Mouse (Mus musculus): Measurements from ENCODE around the gene Pik3cd. TPM values are rescaled to one million over a fixed set of nuclear protein-coding genes. Genes with fewer than 3 reads are reported as not detected.

Pik3cd gene
- polyA plus RNA-seq (2014; fragmentation: Illumina TruSeq; extraction: RNeasy Lipid Tissue Mini Kit (QIAGEN cat#74804); ENCODE audit: low replicate concordance): 1.4 TPM

GRCm38 (mm10) chr4:149702210-149702979, at the start of gene Pik3cd:
Pik3cd (minus strand) TSS chr4:149702571.

GRCm38 (mm10) chr4:149737383-149738324, 35.3 kb upstream of the Pik3cd start, which contains the start of gene Tmem201:
Tmem201 (minus strand) TSS chr4:149738044.

Other genes with a start within 250 kb of the Pik3cd start
- gene Rbp7, start 247.6 kb downstream of the Pik3cd start, polyA plus RNA-seq (2014; fragmentation: Illumina TruSeq; extraction: RNeasy Lipid Tissue Mini Kit (QIAGEN cat#74804); ENCODE audit: low replicate concordance): 13.6 TPM
- not detected for gene Tmem274, start 225.2 kb downstream of the Pik3cd start, polyA plus RNA-seq (2014; fragmentation: Illumina TruSeq; extraction: RNeasy Lipid Tissue Mini Kit (QIAGEN cat#74804); ENCODE audit: low replicate concordance)
- gene Nmnat1, start 217.4 kb downstream of the Pik3cd start, polyA plus RNA-seq (2014; fragmentation: Illumina TruSeq; extraction: RNeasy Lipid Tissue Mini Kit (QIAGEN cat#74804); ENCODE audit: low replicate concordance): 5.2 TPM
- gene Lzic, start 217.3 kb downstream of the Pik3cd start, polyA plus RNA-seq (2014; fragmentation: Illumina TruSeq; extraction: RNeasy Lipid Tissue Mini Kit (QIAGEN cat#74804); ENCODE audit: low replicate concordance): 43.1 TPM
- gene Ctnnbip1, start 184.3 kb downstream of the Pik3cd start, polyA plus RNA-seq (2014; fragmentation: Illumina TruSeq; extraction: RNeasy Lipid Tissue Mini Kit (QIAGEN cat#74804); ENCODE audit: low replicate concordance): 10.2 TPM
- gene Clstn1, start 116.1 kb downstream of the Pik3cd start, polyA plus RNA-seq (2014; fragmentation: Illumina TruSeq; extraction: RNeasy Lipid Tissue Mini Kit (QIAGEN cat#74804); ENCODE audit: low replicate concordance): 11.8 TPM
- gene Tmem201, start 35.5 kb upstream of the Pik3cd start, polyA plus RNA-seq (2014; fragmentation: Illumina TruSeq; extraction: RNeasy Lipid Tissue Mini Kit (QIAGEN cat#74804); ENCODE audit: low replicate concordance): 0.74 TPM
- gene Slc25a33, start 71.7 kb upstream of the Pik3cd start, polyA plus RNA-seq (2014; fragmentation: Illumina TruSeq; extraction: RNeasy Lipid Tissue Mini Kit (QIAGEN cat#74804); ENCODE audit: low replicate concordance): 2.7 TPM